Mouse (Mus musculus): ENCODE data around the gene Syde1.

DNA sequence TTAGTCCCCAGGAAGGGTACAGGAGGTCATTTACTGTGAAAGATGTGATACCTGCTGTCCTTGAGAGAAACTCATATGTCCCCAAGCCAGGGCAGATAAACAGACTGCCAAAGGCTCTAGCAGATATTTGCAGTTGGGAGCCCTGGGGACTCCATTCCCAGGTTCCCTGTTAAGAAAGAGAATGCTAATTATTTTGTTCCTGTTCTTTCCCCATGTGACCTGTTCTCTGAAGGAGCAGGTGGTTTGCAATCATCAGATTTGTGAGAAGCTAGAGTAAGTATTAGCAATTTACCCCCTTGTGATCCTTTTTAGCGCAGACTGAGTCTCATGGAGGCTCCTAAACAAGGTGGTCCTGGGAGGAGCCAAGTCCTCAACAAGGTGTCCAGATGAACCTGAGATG, 26.2 kb upstream of the Syde1 start, which contains the start of gene Olfr1357:
- TF ChIP-seq CTCF (IDR thresholded peaks at IDR 0.05; ENCODE audit: low read depth) (no peak), EP300 (IDR thresholded peaks at IDR 0.05; ENCODE audit: low read depth) (no peak)
